Mouse (Mus musculus) urinary bladder, postnatal 14 days (tissue): ENCODE measurements at regions not wholly inside any gene's neighbourhood (a gene's known extent, or its start where the extent isn't known, plus 50 kb on each side); places are given as distances from the start of the nearest gene placed in this dataset.
A peak's percentile ranks its signal among the peaks of the same experiment; 100 is the strongest.

Experiments used
- DNase-seq: peaks from one replicate; pipeline ENCODE4 v3.0.0; 2021; ENCODE audit warnings: low spot score

DNA sequence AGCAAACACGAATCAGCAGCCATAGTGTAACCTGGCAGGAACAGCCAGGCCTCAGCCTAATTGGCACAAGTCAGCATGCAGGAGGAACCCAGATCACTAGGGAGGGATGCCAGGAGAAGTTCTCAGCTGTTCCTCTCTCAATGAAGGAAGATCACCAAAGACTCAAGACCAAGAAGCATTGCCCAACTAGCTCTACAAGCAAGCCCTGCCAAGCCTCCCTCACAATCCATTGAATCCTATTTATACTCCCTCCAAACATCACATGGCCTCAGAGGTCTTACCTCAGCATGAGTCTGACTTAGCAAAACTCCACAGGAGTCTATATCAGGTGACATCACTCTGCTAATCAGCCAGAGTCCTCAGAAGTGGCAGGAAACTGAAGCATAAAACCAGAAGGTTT, 135.1 kb downstream of the Rbm43 start:
- DNase-seq = no peak

DNA sequence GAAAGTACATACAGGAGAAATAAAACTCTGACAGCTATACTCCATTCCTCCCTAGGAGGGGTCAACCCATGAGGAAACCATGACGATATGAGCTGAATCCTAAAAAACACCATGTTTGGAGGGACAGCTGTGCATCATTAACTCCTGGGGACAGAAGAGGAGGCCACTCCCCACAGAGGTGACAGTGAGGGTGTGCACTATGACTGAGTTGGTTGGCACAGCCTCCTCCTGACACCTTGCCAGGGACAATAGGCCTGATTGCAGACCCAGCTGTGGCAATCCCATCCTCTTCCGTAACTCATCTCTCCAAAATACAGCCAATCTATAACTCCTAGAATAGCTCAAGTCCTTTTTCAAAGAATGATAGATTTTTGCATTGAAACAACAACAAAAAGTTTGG, 112.0 kb downstream of the Rbm43 start:
- DNase-seq = no peak

GRCm38 (mm10) chr2:51830286-51830944, 104.5 kb downstream of the Rbm43 start:
- DNase-seq = peak; percentile 66

DNA sequence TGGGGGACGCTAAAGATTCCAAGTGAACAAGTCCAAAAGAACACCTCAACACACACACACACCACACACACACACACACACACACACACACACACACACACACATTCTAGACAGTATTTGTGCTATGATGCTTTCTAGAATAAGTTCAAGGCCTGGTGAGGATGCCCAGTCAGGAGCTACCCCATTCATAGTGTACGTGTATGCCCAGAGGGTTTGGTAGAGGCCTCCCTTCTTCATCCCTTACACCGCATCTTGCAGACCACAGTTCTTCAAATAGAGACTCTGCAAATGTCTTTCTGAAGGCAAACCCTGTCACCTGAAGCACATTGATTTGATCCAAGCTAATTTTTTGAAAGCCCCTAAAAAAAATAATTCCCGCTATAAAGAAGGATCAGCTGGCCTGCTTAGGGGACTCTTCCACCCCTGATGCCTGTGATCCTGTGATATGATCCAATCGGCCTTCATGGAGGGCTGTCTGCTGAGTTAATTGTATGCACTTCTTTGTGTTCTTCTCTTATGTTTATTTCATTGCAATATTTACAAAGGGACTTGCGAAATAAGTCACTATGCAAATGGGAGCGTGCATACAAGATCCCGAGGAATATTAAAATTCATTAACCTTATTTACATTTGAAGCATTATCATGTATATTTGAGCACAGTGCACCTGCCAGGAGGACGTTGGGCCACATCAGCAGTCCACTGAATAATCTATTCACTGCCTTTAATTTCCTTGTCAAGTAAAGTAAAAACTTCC, 103.8 kb downstream of the Rbm43 start:
- DNase-seq = no peak

DNA sequence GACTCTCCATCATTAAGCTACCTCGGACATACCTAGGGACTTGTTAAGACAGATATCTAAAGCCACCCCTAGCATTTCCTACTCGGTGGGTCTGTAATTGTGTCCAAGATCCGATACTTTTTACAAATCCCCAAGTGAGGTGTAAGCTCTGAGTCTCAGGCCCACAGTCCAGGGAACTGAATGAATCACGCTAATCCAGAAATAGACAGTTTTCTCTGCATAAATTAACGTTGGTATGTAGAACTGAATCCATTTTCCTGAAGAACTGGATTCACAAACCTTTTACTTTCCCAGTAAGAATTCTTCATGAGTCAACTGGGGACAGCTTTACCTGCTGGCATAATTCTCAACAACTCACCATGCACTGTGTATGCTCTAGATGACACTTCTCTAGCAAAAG, 97.1 kb downstream of the Rbm43 start:
- DNase-seq = no peak

- DNase-seq = no peak
Measured at GRCm38 (mm10) chr2:51840808-51841207, 94.2 kb downstream of the Rbm43 start.

DNA sequence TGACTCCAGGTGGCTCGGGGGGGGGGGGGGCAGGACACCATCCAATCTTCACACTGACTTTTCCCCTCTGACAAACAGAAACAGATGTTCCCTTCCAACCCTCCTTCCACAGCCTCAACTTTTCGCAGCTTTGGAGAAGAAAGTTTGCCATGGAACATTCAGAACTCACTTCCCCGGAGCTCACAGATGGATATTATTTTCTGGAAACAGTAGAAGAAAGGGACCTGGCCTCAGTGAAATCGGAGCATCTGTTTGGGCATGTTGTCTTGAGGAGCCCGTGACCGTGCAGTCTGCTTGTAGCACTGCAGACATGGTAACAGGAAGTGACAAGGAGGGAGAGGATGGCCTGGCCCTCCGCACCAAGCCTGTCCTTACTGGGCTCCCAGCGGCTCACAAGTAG, 90.1 kb downstream of the Rbm43 start:
- DNase-seq = no peak

DNA sequence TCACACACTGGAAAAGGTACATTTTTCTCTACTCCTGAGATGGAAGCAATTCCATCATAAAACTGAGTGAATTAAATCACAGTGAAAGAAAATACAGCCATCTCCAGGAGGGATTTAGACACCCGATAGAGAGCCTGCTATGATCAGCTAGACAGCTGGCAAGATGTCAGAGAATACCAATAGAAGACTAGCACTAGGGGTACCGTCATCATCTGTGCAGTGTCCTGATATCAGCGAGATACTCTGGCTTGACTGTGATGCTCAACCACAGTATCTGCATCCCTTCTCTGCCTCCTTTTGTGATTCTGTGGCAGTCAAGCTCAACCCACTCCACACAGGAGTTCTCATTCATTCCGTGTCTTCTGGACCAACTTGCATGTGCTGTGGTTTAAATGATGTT, 87.4 kb downstream of the Rbm43 start:
- DNase-seq = no peak

- DNase-seq = no peak
Measured at GRCm38 (mm10) chr2:51847964-51848363, 87.0 kb downstream of the Rbm43 start.

DNA sequence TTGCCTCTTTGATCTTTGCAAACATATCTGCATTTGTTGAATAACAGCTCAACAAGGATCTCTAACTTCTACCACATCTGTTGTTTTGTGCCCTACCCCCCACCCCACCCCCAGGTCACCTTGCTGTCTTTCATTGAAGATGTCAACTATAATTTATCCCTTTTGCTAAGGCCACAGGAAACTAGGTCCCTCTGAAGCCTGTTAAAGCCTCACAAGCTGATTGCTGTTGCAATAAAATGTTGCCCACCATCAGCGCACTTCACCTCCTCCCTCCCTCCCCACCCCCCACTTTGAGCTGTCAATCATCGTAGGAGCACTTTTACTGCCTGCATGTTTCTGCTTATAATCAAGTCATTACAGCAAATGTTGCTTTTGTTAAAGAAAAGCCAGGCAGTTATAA, 86.5 kb downstream of the Rbm43 start:
- no peak for DNase-seq

- DNase-seq = no peak
Measured at GRCm38 (mm10) chr2:51850581-51850980, 84.4 kb downstream of the Rbm43 start.

- no peak for DNase-seq
Measured at GRCm38 (mm10) chr2:51851711-51852110, 83.3 kb downstream of the Rbm43 start.

GRCm38 (mm10) chr2:51857226-51857625, 77.7 kb downstream of the Rbm43 start:
- no peak for DNase-seq

DNA sequence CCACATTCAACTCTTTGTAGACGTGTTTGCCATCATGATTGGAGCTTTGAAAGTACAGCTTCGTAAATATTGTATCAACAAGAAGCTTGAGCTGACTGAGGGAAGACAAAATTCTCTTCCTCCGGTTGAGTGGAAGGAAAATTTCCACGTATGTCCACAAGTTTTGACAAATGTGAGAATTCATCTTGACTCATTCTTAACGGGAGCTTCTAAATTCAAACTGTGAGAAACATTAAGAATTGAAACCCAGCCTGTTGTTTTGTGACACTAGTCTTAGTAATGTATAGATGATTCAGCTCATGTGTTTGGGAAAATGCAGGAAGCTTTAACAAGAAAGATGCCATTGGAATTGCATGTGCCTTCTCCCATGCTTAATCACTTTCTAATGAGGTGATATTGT, 68.9 kb downstream of the Rbm43 start:
- DNase-seq = no peak

DNA sequence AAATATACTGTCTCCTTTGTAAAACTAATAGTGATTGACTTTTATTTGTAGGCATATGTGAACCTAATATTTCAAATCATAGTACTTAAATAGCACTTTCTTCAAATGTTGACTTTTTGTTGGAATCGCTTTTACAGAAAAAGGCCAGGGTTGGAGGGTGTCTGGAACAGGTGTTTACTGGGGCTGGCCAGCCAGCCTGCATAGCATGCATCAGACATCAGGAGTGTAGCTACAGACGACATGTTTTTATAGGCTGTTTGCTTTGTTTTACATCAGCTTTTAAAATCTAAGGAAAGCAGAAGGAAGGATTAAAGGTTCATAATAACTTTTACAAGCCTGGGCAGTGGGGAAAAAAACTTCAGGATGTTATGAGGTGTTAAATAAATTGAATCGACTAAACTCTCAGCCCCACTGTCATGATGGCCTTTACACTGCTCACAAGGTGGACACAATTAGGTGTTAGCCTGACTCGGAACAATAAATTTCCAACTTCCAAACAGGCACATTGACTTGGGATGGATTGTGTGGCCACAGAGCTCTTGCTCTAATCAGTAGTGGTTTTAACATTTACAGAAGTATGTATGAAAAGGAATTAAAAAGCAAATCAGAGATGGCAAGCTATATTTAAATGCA, 66.0 kb downstream of the Rbm43 start:
- DNase-seq = no peak

GRCm38 (mm10) chr2:51871571-51871970, 63.4 kb downstream of the Rbm43 start:
- DNase-seq = no peak
